Mouse (Mus musculus): Measurements from ENCODE around the gene Hist1h3d. TPM values are rescaled to one million over a fixed set of nuclear protein-coding genes. Genes with fewer than 3 reads are reported as not detected.
A peak's percentile ranks its signal among the peaks of the same experiment; 100 is the strongest.

The Hist1h3d gene
- total and polyA plus RNA-seq, 3 experiments = 0.94 to 182 (median 13.5) TPM

GRCm38 (mm10) chr13:23561883-23562659, 13.5 kb upstream of the Hist1h3d start, which contains the start of gene Hist1h3e (continued):
- TF ChIP-seq HCFC1 (IDR thresholded peaks at IDR 0.05; ENCODE audit: low read depth, low read length) (peak; percentile 80), ETS1 (conservative IDR thresholded peaks at IDR 0.05; ENCODE audit: low read depth, low read length) (0 out of 2 replicates have a peak, but pooled peaks have one; percentile 17), ELF1 (IDR thresholded peaks at IDR 0.05; ENCODE audit: low read depth, low read length) (peak; percentile 99), CHD1 (IDR thresholded peaks at IDR 0.05; ENCODE audit: low read depth, low read length) (0 out of 2 replicates have a peak, but pooled peaks have one; percentile 33)

GRCm38 (mm10) chr13:23562699-23563462, 12.7 kb upstream of the Hist1h3d start:
- dilution Hi-C loops (cut with MboI; ENCODE audit: extremely low pct_ligation_motif_present, extremely low pct_unique_long_range_greater_than_20kb, low sequenced_read_pairs) (no loop called here), in situ Hi-C loops (cut with MboI; ENCODE audit: low pct_ligation_motif_present, low pct_unique_long_range_greater_than_20kb, low sequenced_read_pairs) (loop anchor here (25.0 kb wide), 1 partner anchor 1826 kb away; the partner anchor contains the start of gene Hist1h4j)
- Histone ChIP-seq H3K27me3 (replicated peaks) (no peaks in the 10 kb centered on the region), H3K4me3 (replicated peaks in 1 of 3; ENCODE audit: low read depth in 2 of 3, low read length in 2 of 3, poor library complexity in 1 of 3) (peak overlapping the region; percentile 35 to 58 (median 49)), H3K36me3 (replicated peaks in 1 of 2; ENCODE audit: control insufficient read depth in 1 of 2, insufficient read depth in 1 of 2, low read length in 1 of 2) (no peaks in the 10 kb centered on the region), H3K27ac (ENCODE audit: insufficient read depth, low read depth) (peak overlapping the region; percentile 97), H3K4me1 (ENCODE audit: control insufficient read depth in 1 of 2, insufficient read depth in 2 of 2) (peaks cover 3 to 22% of the 10 kb centered on the region in 2 experiments; a peak in 2 of 4 replicates), H3K9ac (ENCODE audit: insufficient read depth, low read depth) (peak overlapping the region; percentile 100), H3K79me2 (replicated peaks; ENCODE audit: control insufficient read depth, extremely low read depth, insufficient read depth, poor library complexity, severe bottlenecking) (no peaks in the 10 kb centered on the region), H3K9me3 (replicated peaks; ENCODE audit: low read length) (no peaks in the 10 kb centered on the region), H3K4me2 (ENCODE audit: insufficient read depth, low read depth, poor library complexity, severe bottlenecking) (peak overlapping the region; percentile 99)
- peak; percentile 76 for DNase-seq (ENCODE audit: extremely low read depth)
- TF ChIP-seq POLR2AphosphoS2 (IDR thresholded peaks at IDR 0.05; ENCODE audit: low read depth, low read length) (no peak), MXI1 (IDR thresholded peaks at IDR 0.05; ENCODE audit: low read depth, low read length) (0 out of 2 replicates have a peak, but pooled peaks have one; percentile 5), E2F4 (IDR thresholded peaks at IDR 0.05; ENCODE audit: insufficient replicate concordance, low read depth, low read length) (no peak), EP300 (IDR thresholded peaks at IDR 0.05; ENCODE audit: low read length) (no peak), MAZ (IDR thresholded peaks at IDR 0.05; ENCODE audit: low read depth, low read length) (no peak), NRF1 (IDR thresholded peaks at IDR 0.05; ENCODE audit: low read depth, low read length) (no peak), UBTF (IDR thresholded peaks at IDR 0.05; ENCODE audit: low read depth, low read length) (no peak), MYC (IDR thresholded peaks at IDR 0.05; ENCODE audit: low read depth, low read length) (no peak), POLR2A (IDR thresholded peaks at IDR 0.05; ENCODE audit: low read depth, low read length) (no peak), CTCF (conservative IDR thresholded peaks at IDR 0.05 in 1 of 2, IDR thresholded peaks at IDR 0.05 in 1 of 2; ENCODE audit: low read depth in 2 of 2, low read length in 2 of 2) (peak in 1 of 2 experiments; percentile 59; a peak in 2 of 4 replicates), USF2 (conservative IDR thresholded peaks at IDR 0.05; ENCODE audit: low read depth, low read length) (no peak), RAD21 (IDR thresholded peaks at IDR 0.05; ENCODE audit: low read depth, low read length) (no peak), BHLHE40 (IDR thresholded peaks at IDR 0.05; ENCODE audit: low read depth, low read length) (no peak), PAX5 (IDR thresholded peaks at IDR 0.05; ENCODE audit: low read length) (no peak), MAFK (IDR thresholded peaks at IDR 0.05; ENCODE audit: insufficient replicate concordance, low read length) (0 out of 2 replicates have a peak, but pooled peaks have one; percentile 69), ZKSCAN1 (IDR thresholded peaks at IDR 0.05; ENCODE audit: borderline replicate concordance, low read depth, low read length) (no peak), CHD1 (IDR thresholded peaks at IDR 0.05; ENCODE audit: low read depth, low read length) (peak; percentile 16; the same call in 1 of the 2 replicates), KAT2A (IDR thresholded peaks at IDR 0.05; ENCODE audit: insufficient replicate concordance, low read length) (no peak), ZNF384 (IDR thresholded peaks at IDR 0.05; ENCODE audit: low read depth, low read length) (no peak), ETS1 (conservative IDR thresholded peaks at IDR 0.05; ENCODE audit: low read depth, low read length) (no peak), JUND (conservative IDR thresholded peaks at IDR 0.05; ENCODE audit: low read depth, low read length) (no peak), ZMIZ1 (IDR thresholded peaks at IDR 0.05; ENCODE audit: low read depth, low read length) (no peak), SIN3A (IDR thresholded peaks at IDR 0.05; ENCODE audit: low read length) (peak; percentile 5; the same call in 1 of the 2 replicates), USF1 (IDR thresholded peaks at IDR 0.05; ENCODE audit: low read depth, low read length) (no peak), JUN (IDR thresholded peaks at IDR 0.05; ENCODE audit: insufficient read depth, low read depth, low read length) (no peak), HCFC1 (IDR thresholded peaks at IDR 0.05; ENCODE audit: low read depth, low read length) (peak; percentile 50; the same call in 1 of the 2 replicates), CHD2 (IDR thresholded peaks at IDR 0.05; ENCODE audit: low read length) (peak; percentile 24; the same call in 1 of the 2 replicates), ELF1 (IDR thresholded peaks at IDR 0.05; ENCODE audit: low read depth, low read length) (no peak), SMC3 (IDR thresholded peaks at IDR 0.05; ENCODE audit: low read depth, low read length) (no peak), NELFE (IDR thresholded peaks at IDR 0.05; ENCODE audit: low read depth, low read length) (no peak), IRF4 (IDR thresholded peaks at IDR 0.05; ENCODE audit: low read depth, low read length) (no peak), RCOR1 (conservative IDR thresholded peaks at IDR 0.05; ENCODE audit: low read depth, low read length) (no peak), MEF2A (IDR thresholded peaks at IDR 0.05; ENCODE audit: borderline replicate concordance, low read depth, low read length) (no peak; the same call in 1 of the 2 replicates)

All from CH12.LX (cell line).